Mouse (Mus musculus) spleen, adult 12 weeks (tissue): Measurements from ENCODE around the gene Sipa1.

Source experiments
- DNase-seq: peaks from one replicate; pipeline ENCODE4 v3.0.0; 2022; ENCODE audit warnings: low spot score

Gene Sipa1

DNA sequence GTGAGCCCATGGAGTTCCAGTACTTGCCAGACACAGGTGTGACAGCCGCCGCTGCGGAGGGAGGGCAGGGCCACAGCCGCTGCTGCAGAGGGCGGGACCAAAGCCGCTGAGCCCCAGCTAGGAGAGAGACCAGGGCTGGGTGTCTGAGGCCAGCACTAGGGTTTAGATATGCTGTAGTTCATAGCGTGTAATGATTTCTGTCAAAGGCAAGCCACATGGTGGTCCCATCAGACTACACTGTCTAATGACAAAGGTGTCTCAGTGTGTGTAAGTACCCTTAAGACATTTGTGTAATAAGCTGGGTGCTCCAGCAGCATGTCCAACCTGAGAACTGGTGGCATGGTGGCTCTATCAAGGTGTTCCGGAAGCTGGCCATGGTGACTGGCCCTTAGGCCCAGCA lies 21.9 kb downstream of the Sipa1 start:
- no peak for DNase-seq

GRCm38 (mm10) chr19:5641021-5641420 lies 22.5 kb downstream of the Sipa1 start:
- DNase-seq: no peak

DNA sequence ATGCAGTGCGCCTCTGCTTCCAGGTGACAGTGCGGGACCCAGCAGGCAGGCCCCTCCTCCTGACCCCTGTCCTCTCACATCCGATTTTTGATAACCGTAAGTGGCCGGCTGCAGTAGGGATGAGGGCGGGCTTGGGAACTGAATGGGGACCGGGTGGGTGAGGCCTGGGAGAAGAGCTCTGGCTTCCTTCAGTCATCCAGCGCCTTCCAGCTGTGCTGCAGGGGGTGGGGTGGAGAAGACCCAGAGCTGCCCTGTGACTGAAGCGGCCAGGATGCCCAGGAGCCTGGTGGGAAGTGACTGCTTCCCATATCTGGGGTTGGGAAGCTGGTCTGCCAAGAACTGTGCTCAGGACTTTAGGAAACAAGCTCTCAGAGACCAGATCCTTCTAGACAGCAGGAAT lies 23.2 kb downstream of the Sipa1 start:
- DNase-seq: no peak

DNA sequence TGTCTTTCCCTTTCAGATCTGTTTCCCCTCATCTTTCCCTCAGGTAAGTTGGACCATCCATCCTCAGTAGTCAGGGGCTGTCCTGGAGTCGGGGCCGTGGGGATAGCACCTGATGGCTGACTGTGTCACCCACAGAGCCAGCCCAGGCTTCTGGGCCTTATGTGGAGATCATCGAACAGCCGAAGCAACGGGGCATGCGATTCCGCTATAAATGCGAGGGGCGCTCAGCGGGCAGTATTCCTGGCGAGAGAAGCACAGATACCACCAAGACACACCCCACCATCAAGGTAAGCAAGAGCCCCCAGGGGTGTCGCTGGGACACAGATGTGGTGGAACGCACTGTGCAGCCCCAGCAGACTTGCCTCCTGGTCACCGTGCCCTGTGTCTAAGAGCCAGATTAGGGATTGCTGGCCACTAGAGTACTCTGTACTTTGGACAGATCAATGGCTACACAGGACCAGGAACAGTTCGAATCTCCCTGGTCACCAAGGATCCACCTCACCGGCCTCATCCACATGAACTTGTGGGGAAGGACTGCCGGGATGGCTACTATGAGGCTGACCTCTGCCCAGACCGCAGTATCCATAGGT lies 25.0 kb downstream of the Sipa1 start:
- DNase-seq: no peak

DNA sequence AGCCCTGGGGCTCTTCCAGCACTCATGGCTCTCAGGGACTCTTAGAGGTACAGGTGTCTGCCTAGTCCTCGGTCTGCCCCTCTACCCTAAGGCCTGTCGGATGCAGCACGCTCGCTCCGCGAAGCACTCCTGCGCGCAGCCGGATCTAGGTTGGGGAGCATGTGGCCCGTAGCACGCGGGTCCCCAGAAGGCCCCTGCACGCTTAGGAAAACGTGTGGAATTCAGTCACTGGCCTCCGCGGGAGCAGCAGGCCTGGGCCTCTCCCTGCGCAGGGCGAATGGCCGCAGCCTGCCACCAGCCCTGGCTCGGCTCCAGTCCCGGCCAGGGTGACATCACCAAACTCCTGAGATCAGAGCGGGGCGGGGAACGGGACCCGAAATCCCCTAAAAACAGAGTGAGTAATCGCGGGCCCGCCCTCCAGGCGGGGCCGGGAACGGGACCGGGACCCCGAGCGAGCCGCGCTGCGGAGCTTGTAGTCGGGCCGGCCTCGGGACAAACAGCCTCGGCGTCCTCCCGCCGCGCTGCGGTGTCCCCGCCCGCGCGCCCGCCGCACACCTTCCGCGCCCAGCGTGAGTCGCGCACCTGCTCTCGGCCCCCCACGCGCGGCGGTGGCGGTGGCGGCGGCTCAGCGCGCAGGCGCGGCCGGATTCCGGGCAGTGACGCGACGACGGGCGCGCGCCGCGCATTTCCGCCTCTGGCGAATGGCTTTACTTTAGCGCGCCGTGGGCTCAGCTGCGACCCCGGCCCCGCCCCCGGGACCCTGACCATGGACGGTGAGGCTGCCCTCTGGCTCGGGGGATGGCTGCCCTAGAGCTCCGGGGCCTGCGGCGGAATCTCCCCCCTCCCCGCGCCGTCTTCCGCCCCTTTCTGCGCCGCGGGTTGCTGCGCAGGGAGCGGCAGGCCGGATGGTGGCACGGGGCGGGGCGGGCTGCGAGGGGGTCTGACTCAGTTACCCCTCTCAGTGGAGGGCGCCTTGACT lies 26.1 kb downstream of the Sipa1 start, which contains the start of gene Rela:
Gene Rela, plus strand, starts transcription at position 415 of the 979 bp plus-strand sequence.
- DNase-seq: peak; percentile 83

- DNase-seq: peak; percentile 23
These were observed 26.9 kb downstream of the Sipa1 start for GRCm38 (mm10) chr19:5636571-5637041.

DNA sequence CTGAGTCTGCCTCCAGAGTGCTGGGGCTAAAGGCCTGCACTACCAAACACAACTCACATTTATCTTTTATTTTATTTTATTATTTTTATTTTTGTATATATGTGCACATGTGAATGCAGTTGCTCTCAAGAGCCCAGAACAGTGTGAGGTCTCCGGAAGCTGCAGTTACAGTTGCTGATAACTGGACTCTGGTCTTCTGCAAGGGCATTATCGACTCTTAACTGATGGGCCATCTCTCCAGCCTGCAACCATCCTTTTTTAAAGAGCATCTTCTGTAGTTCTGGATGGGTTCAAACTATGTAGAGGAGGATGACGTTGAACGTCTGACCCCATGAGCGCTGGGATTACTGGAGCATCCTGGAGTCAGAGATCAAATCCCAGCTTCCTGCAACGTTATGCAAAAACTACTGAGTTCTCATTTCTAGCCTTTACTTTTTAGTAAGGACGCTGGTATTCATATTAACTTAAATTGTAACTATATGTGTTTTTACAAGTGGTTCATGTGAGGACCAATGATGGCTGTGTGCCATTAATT lies 27.4 kb downstream of the Sipa1 start:
- DNase-seq: no peak

- DNase-seq: no peak
These were observed 31.4 kb downstream of the Sipa1 start for GRCm38 (mm10) chr19:5632120-5632519.

DNA sequence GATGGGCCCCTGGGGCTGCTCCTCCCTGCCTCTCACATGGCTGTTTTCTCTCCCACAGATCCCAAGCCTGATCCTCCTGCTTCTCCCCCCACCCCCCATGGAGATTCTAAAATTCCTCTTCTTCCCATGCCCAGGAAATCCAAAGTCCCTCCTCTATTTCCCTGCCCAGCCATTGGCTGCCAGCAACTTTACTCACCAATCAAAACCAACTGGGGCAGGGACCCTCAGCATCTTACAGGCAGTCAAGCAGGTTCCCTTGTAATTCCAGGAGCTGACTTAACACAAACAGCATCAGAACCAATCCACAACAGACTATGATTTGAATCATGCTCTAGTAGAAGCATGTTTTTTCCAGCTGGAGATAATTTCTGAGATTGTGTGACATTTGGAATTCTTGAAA lies 33.6 kb downstream of the Sipa1 start:
- no peak for DNase-seq

GRCm38 (mm10) chr19:5625311-5625710 lies 38.2 kb downstream of the Sipa1 start:
- DNase-seq: no peak

- no peak for DNase-seq
These were observed 41.6 kb downstream of the Sipa1 start for GRCm38 (mm10) chr19:5621884-5622283.

GRCm38 (mm10) chr19:5620007-5620406 lies 43.5 kb downstream of the Sipa1 start:
- DNase-seq: no peak

DNA sequence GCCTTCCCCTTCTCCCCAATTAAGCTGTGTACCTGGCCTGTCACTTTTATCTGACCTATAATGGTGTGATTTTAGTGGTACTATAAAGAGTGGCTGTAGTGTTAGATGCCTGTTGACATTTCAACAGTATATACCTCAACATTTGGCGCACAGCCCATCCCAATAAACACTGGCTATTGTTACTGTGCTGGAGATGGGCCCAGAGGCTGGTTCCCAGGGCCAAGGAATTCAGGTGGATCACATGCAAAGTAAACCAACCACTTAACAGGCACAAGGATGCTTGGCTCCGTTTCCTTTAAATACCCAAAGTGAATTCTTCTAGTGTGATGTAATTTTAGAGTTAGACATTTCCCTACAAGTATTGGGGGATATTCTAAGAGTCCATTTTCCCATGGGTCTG lies 48.6 kb downstream of the Sipa1 start:
- no peak for DNase-seq

DNA sequence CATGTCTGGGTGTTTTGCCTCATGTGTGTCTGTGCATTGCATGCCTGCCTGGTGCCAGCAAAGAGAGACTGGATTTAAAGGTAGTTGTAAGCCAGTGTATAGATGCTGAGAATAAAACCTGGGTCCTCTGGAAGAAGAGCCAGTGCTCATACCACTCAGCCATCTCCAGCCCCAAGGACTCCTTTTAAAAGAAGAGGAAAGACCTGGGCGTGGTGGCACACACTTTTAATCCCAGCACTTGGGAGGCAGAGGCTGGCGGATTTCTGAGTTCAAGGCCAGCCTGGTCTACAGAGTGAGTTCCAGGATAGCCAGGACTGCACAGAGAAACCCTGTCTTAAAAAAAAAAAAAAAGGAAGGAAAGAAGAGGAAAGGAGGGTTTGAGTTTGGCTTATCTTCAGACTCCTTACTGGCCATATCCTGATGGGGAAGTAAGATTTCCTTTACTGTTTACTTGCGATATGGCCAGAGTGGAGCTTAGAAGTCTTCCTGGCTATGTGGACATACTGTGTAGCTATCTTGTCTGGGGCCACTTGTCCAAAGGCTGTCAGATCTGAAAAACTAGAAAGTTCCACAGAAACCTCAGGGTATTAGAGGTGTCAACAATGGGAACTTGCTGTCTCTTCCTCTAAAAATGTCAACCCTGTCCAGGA lies 50.6 kb downstream of the Sipa1 start:
- no peak for DNase-seq

DNA sequence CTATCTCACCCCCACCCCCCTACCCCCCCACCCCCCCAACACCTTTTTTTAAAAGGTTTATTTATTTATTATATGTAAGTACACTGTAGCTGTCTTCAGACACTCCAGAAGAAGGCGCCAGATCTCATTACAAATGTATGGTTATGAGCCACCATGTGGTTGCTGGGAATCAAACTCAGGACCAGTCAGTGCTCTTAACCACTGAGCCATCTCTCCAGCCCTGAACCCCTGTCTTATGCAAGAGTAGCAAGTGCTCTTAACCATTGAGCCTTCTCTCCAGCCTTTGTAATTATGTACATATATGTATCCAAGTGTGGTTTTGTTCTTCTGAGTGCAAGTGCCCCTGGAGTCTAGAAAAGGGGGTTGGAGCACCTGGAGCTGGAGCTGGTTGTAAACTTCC lies 51.5 kb downstream of the Sipa1 start:
- DNase-seq: no peak

- DNase-seq: peak; percentile 92
These were observed 53.7 kb downstream of the Sipa1 start, which contains the start of gene Kat5 for GRCm38 (mm10) chr19:5609547-5610404. Kat5 (minus strand) TSS chr19:5610237.

- no peak for DNase-seq
These were observed 54.3 kb downstream of the Sipa1 start for GRCm38 (mm10) chr19:5609171-5609546.

GRCm38 (mm10) chr19:5608707-5609106 lies 54.8 kb downstream of the Sipa1 start:
- DNase-seq: no peak

GRCm38 (mm10) chr19:5607705-5608410 lies 55.6 kb downstream of the Sipa1 start:
- DNase-seq: no peak

GRCm38 (mm10) chr19:5606196-5606595 lies 57.3 kb downstream of the Sipa1 start:
- DNase-seq: no peak

- no peak for DNase-seq
These were observed 58.4 kb downstream of the Sipa1 start for GRCm38 (mm10) chr19:5605126-5605525.
